ENCODE assay signal across 15 mouse cellular contexts in genomic region chr12:54110342-54110741, GRCm38 (mm10).
"Had no signal": no experiment of that assay in that cellular context is flagged by ENCODE, and none has a peak within 500 bp of the region (broad histone marks: within the 10 kb centered on the region; RNA-seq: fewer than 3 reads in every experiment).

No protein-coding gene starts in this region.

- H3K27me3 ChIP-seq: lung, embryonic 15.5 days; megakaryocyte, embryonic 14.5 days; midbrain, embryonic 12.5 days; neural tube, embryonic 12.5 days; stomach, embryonic 15.5 days had no signal

- DNase-seq: liver, postnatal 0 days; lung, adult 2 months; lung, postnatal 14 days; lung, postnatal 36 days; right cerebral cortex, postnatal 14 days; thymus, postnatal 14 days; thymus, postnatal 36 days had no signal

- H3K4me1 ChIP-seq: lung, embryonic 15.5 days; midbrain, embryonic 12.5 days; neural tube, embryonic 12.5 days; stomach, embryonic 15.5 days had no signal

- H3K4me2 ChIP-seq: lung, embryonic 15.5 days; midbrain, embryonic 12.5 days; neural tube, embryonic 12.5 days; stomach, embryonic 15.5 days had no signal

- H3K36me3 ChIP-seq: lung, embryonic 15.5 days; midbrain, embryonic 12.5 days; neural tube, embryonic 12.5 days; stomach, embryonic 15.5 days had no signal

- ATAC-seq: liver, postnatal 0 days; lung, postnatal 0 days had no signal

- H3K27ac ChIP-seq: lung, embryonic 15.5 days; macrophage; midbrain, embryonic 12.5 days; neural tube, embryonic 12.5 days; stomach, embryonic 15.5 days; stomach, postnatal 0 days had no signal

- H3K9ac ChIP-seq: liver, postnatal 0 days; lung, embryonic 15.5 days; midbrain, embryonic 12.5 days; neural tube, embryonic 12.5 days; stomach, embryonic 15.5 days had no signal

- H3K4me3 ChIP-seq: lung, embryonic 15.5 days; megakaryocyte, embryonic 14.5 days; midbrain, embryonic 12.5 days; neural tube, embryonic 12.5 days; stomach, embryonic 15.5 days had no signal

- H3K9me3 ChIP-seq: lung, embryonic 15.5 days; midbrain, embryonic 12.5 days; neural tube, embryonic 12.5 days; stomach, embryonic 15.5 days had no signal
